Mouse (Mus musculus) ovary, postnatal 10 days (tissue): ENCODE measurements at regions not wholly inside any gene's neighbourhood (a gene's known extent, or its start where the extent isn't known, plus 50 kb on each side); places are given as distances from the start of the nearest gene placed in this dataset.

Source experiments
- DNase-seq: peaks from one replicate; pipeline ENCODE4 v3.0.0; 2022; ENCODE audit warnings: low spot score

DNA sequence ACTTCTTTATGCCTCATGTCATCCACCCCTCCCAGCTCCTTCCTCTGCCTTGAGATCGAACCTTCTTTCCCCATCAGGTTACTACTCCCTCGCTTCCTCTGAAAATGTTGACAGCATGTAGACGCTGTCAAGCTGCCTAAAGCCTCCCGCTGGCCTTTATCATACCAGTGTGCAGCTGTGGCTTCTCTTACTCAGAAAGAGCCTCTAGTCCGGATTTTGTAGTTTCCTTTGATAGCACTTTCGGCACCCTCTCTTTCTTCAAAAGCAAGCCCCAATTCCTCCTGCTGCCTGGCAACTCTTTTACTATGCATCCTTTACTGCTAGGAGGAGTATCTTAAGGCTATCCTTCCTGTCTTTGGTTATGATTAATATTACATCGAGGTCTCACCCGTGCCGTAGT lies 149.8 kb upstream of the Ppp2r3a start:
- DNase-seq, result no peak

DNA sequence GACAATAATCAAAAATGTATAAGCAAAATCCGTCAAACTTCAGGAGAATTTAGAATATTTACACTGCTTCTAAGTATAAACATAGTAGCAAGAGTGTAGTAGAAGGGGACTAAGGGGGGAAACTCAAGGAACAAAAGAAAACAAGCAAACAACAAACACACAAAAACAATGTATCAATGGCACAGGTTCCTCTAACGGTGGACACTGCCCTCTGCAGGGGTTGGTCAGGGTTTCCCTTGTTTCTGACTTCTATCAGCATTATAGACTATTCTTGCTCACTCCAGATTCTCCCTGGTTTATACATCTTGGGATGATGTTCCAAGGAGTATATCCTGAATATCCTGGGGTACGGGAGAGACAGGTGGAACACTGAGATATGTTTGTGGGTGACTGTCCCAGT lies 147.3 kb upstream of the Ppp2r3a start:
- DNase-seq, result no peak

DNA sequence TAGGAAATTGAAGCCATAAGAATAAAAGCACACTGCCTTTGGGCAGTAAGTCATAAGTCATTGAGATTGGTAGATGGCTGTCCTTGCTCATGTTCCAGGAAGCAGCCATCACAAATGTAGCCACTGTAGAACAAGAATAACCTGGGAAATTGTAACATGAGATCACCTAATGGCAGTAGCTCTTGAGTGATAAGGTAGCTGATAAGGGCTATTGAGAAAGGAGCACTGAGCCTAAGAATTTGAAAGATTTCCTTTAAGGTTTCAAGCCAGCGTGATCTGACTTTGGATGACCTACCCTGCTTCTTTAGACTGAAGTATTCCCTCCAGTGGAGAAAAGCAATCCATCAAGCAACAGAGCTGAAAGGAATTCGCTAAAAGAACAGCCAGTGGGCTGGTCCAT lies 117.8 kb upstream of the Ppp2r3a start:
- DNase-seq, result no peak

- DNase-seq, result no peak
Observed at GRCm38 (mm10) chr9:101356607-101357006, 105.0 kb upstream of the Ppp2r3a start.

DNA sequence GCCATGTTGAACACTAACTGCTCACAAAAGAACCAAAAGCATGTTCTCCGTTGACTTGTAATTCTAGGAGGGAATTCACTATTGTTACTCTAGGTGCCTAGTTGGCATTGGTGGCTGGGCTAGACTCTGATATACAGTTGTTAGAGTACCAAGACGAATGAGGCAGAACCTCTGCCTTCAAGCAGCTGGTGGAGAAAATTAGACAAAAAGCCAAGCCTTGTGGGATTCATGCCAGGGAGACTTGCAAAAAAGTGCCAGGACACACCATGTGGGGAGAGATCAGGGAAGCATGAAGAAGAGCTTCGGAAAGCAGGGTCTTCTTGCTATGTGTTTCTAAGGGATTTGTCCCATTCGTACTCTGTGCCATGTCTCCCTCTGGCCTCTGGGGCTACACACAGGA lies 97.2 kb upstream of the Ppp2r3a start:
- DNase-seq, result no peak

- no peak for DNase-seq
Observed at GRCm38 (mm10) chr9:101342887-101343286, 91.3 kb upstream of the Ppp2r3a start.

DNA sequence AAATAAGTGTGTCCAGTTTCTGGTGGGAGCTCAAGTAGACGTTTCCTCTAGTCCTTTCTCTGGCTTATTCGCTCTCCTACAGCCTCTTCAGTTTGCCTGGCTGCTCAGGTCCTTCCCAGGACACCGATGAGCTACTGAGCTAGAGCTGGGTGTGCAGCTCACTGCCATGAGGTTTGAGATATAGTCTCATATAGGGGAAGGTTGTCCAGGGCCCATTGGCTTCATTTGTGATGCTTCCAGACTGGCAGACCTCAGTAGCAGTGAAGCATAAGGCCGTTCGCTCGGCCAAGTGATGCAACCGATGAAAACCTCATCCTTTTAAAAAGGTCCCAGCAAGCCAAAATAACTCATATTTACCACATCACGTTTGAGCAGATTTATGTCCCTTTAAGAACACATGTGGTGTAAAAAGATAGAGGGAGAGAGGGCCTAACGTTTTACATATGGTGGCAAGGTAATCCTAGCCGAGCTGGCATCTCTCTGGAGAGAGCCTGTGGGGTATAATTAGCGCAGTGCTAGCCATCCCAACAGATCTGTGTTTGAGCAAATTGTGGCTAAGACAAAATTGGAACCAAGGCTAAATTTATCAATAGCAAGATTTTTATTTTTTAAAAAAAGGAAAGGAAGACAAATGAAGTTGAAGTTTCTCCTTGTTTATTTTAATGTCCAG lies 89.3 kb upstream of the Ppp2r3a start:
- no peak for DNase-seq

- DNase-seq, result no peak
Observed at GRCm38 (mm10) chr9:101329032-101329824, 77.6 kb upstream of the Ppp2r3a start.

- no peak for DNase-seq
Observed at GRCm38 (mm10) chr9:101326961-101327360, 75.4 kb upstream of the Ppp2r3a start.

DNA sequence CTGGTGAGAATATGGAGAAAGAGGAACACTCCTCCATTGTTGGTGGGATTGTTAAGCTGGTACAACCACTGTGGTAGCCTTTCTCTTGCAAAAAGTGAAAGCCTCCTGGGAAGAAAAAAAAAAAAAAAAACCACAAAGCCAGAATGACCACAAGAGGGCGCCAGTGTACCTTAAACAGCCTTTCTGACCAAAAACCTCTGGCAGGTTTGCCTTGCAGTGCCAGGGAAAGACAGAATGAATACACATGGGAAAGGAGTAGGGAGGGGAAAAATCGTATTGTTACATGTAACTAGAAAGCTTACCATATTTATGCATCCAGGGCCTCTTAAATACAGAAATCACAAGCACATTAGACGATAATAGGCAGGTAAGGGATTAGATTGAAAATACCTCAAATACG lies 62.4 kb upstream of the Ppp2r3a start:
- peak; percentile 20 for DNase-seq

DNA sequence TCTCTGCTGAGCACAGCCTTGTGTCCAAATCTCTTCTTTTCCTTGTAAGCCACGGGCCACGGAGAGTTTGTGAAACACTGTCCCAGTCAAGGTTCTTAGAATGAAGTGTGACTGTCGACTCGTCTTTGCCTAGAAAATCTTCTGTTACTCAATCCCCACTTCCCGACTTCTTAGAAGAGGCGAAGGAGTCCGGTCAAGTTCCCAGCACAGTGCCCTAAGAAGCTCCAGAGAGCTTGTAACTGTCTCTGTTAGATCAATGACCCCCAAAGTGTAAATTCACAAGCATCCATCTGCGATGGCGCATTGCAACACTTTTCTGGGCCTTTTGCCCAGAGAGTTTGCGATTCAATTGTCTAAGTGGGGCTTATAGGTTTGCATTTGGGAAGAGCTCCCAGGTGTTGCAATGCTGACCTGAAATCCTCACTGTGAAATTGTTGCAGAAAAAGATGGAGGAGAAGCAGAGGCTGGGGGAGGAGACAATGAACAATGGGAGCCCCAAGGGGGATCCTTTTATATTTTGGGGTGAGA lies 54.9 kb upstream of the Ppp2r3a start:
- DNase-seq, result no peak

DNA sequence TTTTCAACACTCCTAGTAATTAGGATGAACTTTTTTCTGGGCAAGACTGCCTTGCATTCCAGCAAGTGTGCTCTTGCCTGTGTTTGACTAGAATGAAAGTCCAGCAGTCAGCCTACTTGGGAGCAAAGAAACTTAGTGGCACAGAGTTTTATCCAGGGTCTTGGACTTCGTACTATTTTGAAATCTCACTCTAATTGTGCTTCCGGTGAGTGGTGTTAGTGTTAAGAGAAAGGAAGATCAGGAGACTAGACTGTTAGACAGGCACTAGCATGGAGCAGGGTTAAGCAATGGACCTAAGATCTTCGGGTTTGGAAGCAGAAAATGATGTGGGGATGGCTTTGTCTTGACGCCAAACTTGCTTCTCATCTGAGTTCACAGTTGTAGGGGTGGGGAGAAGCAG lies 54.1 kb upstream of the Ppp2r3a start:
- no peak for DNase-seq
